Mouse (Mus musculus) central nervous system, embryonic 11.5 days (tissue): ENCODE data around the gene Lrrc37a. TPM values are rescaled to one million over a fixed set of nuclear protein-coding genes. Genes with fewer than 3 reads are reported as not detected.

Experiments
- polyA plus RNA-seq: library from polyadenylated mRNA; depleted of rRNA; stranded (reverse); fragments of >200 nt; gene quantifications from 2 replicates; pipeline ENCODE4 v1.2.3, GENCODE M21; 2012; rRNA removed

The Lrrc37a gene
- not detected in 2 replicates for polyA plus RNA-seq

GRCm38 (mm10) chr11:103504497-103504896, at the start of gene Lrrc37a:
Lrrc37a (minus strand) TSS chr11:103504597.

GRCm38 (mm10) chr11:103411981-103412949, 92.1 kb downstream of the Lrrc37a start, which contains the start of gene Plekhm1:
Plekhm1 (minus strand) TSS chr11:103412687.

Other genes starting within 250 kb of the Lrrc37a start
- 5.6 and 5.7 TPM in 2 replicates for gene Map3k14, start 237.1 kb downstream of the Lrrc37a start, polyA plus RNA-seq
- 4.8 and 7.0 TPM in 2 replicates for gene Arhgap27, start 140.9 kb downstream of the Lrrc37a start, polyA plus RNA-seq
- 10.6 and 10.7 TPM in 2 replicates for gene Plekhm1, start 91.9 kb downstream of the Lrrc37a start, polyA plus RNA-seq
- not detected in 2 replicates for gene Gm884, start 116.5 kb upstream of the Lrrc37a start, polyA plus RNA-seq
- gene Lyzl6, start 134.3 kb upstream of the Lrrc37a start, polyA plus RNA-seq: not detected in 2 replicates
- not detected in 2 replicates for gene Rprml, start 145.0 kb upstream of the Lrrc37a start, polyA plus RNA-seq
- 58.0 and 91.0 TPM in 2 replicates for gene Gosr2, start 193.3 kb upstream of the Lrrc37a start, polyA plus RNA-seq
- 0.60 and 0.82 TPM in 2 replicates for gene Wnt9b, start 245.2 kb upstream of the Lrrc37a start, polyA plus RNA-seq